Mouse (Mus musculus) forebrain, embryonic 11.5 days (tissue): Measurements from ENCODE around the gene Hibch. TPM values are rescaled to one million over a fixed set of nuclear protein-coding genes. Genes with fewer than 3 reads are reported as not detected.

Source experiments
- ATAC-seq: fragments of 200-750 bp; cut with Nextera tagmentation; replicated peaks from 2 replicates; pipeline ENCODE4 v1.8.0; 2017; ENCODE audit warnings: moderate TSS enrichment; ENCODE audit not compliant: low FRiP score
- DNase-seq: peaks from one replicate; pipeline ENCODE4 v3.0.0-alpha.2; 2017; ENCODE audit warnings: low spot score
- H3K27ac ChIP-seq: fragments of 300-500 bp; sonication (generic); 2 replicates; pipeline ENCODE4 v1.5.1; 2014; ENCODE audit warnings: low read depth, low read length
- H3K27me3 ChIP-seq: fragments of 300-500 bp; sonication (generic); 2 replicates; pipeline ENCODE4 v1.6.1; 2014; ENCODE audit warnings: mild to moderate bottlenecking, low read length, mixed read lengths; ENCODE audit not compliant: control insufficient read depth, insufficient read depth
- H3K36me3 ChIP-seq: fragments of 300-500 bp; sonication (generic); 2 replicates; pipeline ENCODE4 v1.6.1; 2014; ENCODE audit warnings: mild to moderate bottlenecking, low read length, moderate library complexity, mixed read lengths; ENCODE audit not compliant: control insufficient read depth, insufficient read depth
- H3K4me1 ChIP-seq: fragments of 300-500 bp; sonication (generic); replicated peaks from 2 replicates; pipeline ENCODE4 v1.6.1; 2014; ENCODE audit warnings: low read length, mixed read lengths; ENCODE audit not compliant: control insufficient read depth, insufficient read depth
- H3K4me2 ChIP-seq: fragments of 300-500 bp; sonication (generic); 2 replicates; pipeline ENCODE4 v1.6.1; 2014; ENCODE audit warnings: low read depth, mild to moderate bottlenecking, low read length, moderate library complexity, mixed read lengths; ENCODE audit not compliant: severe bottlenecking
- H3K4me3 ChIP-seq: fragments of 300-500 bp; sonication (generic); 2 replicates; pipeline ENCODE4 v1.5.1; 2014; ENCODE audit warnings: low read depth, low read length
- H3K9ac ChIP-seq: fragments of 300-500 bp; sonication (generic); 2 replicates; pipeline ENCODE4 v1.6.1; 2014; ENCODE audit warnings: low read length
- H3K9me3 ChIP-seq: fragments of 300-500 bp; sonication (generic); 2 replicates; pipeline ENCODE4 v1.6.1; 2016; ENCODE audit warnings: low read length, mixed read lengths; ENCODE audit not compliant: control insufficient read depth
- WGBS: fragments of 180-500 bp; shearing (Covaris S2); extraction: QIAGEN DNeasy Blood & Tissue Kit; methylation state at CpG from one replicate; pipeline ENCODE4 v1.1.7; 2014; 5-methylcytosine and 5-hydroxymethylcytosine counted together
- polyA plus RNA-seq: library from polyadenylated mRNA; unstranded; fragments of >200 nt; fragmentation: Nextera tagmentation; extraction: Ambion mirVana; gene quantifications from 2 replicates; pipeline ENCODE4 v1.2.1, GENCODE M21; 2014

Gene Hibch
- polyA plus RNA-seq: 21.9 and 24.1 TPM in 2 replicates

- H3K4me3 ChIP-seq: peak within 1 kb of the TSS; percentile 51
- ATAC-seq (peak; percentile 100), DNase-seq (peak; percentile 98)
- no peaks in the 10 kb centered on the region for H3K9me3 ChIP-seq
- no peaks in the 10 kb centered on the region for H3K27me3 ChIP-seq
- no peak within 1 kb of the TSS for H3K27ac ChIP-seq
- no peaks in the 10 kb centered on the region for H3K4me1 ChIP-seq
- WGBS: 4% methylated on average over 45 of the region's 45 CpGs
- peak within 1 kb of the TSS; percentile 67 for H3K4me2 ChIP-seq
- H3K9ac ChIP-seq: peak within 1 kb of the TSS; percentile 74
- H3K36me3 ChIP-seq: no peaks in the 10 kb centered on the region
Observed at GRCm38 (mm10) chr1:52844782-52845665, at the start of gene Hibch. Gene Hibch (plus strand): TSS chr1:52844929.

- H3K27ac ChIP-seq: no peak overlapping the region
- 95% methylated on average over 2 of the region's 2 CpGs for WGBS
- DNase-seq: no peak
- H3K4me3 ChIP-seq: no peak overlapping the region
- no peak overlapping the region for H3K9ac ChIP-seq
- H3K27me3 ChIP-seq: no peaks in the 10 kb centered on the region
- no peak overlapping the region for H3K4me2 ChIP-seq
- no peaks in the 10 kb centered on the region for H3K36me3 ChIP-seq
- no peaks in the 10 kb centered on the region for H3K4me1 ChIP-seq
- H3K9me3 ChIP-seq: no peaks in the 10 kb centered on the region
- ATAC-seq: no peak
Observed at GRCm38 (mm10) chr1:52795927-52796326, 48.8 kb upstream of the Hibch start.

- Histone ChIP-seq H3K27ac (no peak overlapping the region), H3K27me3 (no peaks in the 10 kb centered on the region)
Observed at GRCm38 (mm10) chr1:52799056-52799726, 45.5 kb upstream of the Hibch start.

DNA sequence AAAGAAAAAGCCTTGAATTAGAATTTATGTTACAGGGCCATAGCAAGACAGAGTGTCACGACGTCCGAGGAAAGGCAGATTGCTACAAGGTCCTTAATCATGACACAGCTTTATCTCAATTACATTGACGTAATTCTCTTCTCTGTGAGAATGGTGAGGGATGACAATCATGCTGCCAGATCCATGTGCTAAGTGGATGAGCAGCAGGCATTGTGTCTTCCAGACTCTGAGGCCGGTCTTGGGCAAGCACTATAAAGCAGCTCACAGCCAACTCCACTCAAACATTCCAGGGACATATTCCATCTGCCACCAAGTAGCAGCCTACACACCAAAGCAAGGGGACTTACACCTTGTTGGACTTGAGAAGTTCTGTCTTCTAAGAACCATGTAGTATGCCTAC lies 45.0 kb upstream of the Hibch start:
- H3K9me3 ChIP-seq: no peaks in the 10 kb centered on the region
- DNase-seq (no peak), ATAC-seq (no peak)
- 87% methylated on average over 5 of the region's 5 CpGs for WGBS
- no peaks in the 10 kb centered on the region for H3K4me1 ChIP-seq
- no peak overlapping the region for H3K9ac ChIP-seq
- H3K4me2 ChIP-seq: no peak overlapping the region
- H3K4me3 ChIP-seq: no peak overlapping the region
- no peak overlapping the region for H3K27ac ChIP-seq
- H3K36me3 ChIP-seq: no peaks in the 10 kb centered on the region
- no peaks in the 10 kb centered on the region for H3K27me3 ChIP-seq

More at GRCm38 (mm10) chr1:52799056-52799726, 45.5 kb upstream of the Hibch start:
- Histone ChIP-seq H3K4me2 (no peak overlapping the region), H3K4me1 (no peaks in the 10 kb centered on the region), H3K4me3 (no peak overlapping the region), H3K36me3 (no peaks in the 10 kb centered on the region), H3K9me3 (no peaks in the 10 kb centered on the region), H3K9ac (no peak overlapping the region)
- DNase-seq (no peak), ATAC-seq (no peak)
- WGBS: 87% methylated on average over 10 of the region's 10 CpGs

- no peaks in the 10 kb centered on the region for H3K4me1 ChIP-seq
- no peaks in the 10 kb centered on the region for H3K27me3 ChIP-seq
- DNase-seq (no peak), ATAC-seq (no peak)
- H3K9me3 ChIP-seq: no peaks in the 10 kb centered on the region
- H3K36me3 ChIP-seq: no peaks in the 10 kb centered on the region
- H3K27ac ChIP-seq: no peak overlapping the region
- H3K9ac ChIP-seq: no peak overlapping the region
- no peak overlapping the region for H3K4me3 ChIP-seq
- H3K4me2 ChIP-seq: no peak overlapping the region
- WGBS: 69% methylated on average over 3 of the region's 3 CpGs
Observed at GRCm38 (mm10) chr1:52800340-52800740, 44.4 kb upstream of the Hibch start.

DNA sequence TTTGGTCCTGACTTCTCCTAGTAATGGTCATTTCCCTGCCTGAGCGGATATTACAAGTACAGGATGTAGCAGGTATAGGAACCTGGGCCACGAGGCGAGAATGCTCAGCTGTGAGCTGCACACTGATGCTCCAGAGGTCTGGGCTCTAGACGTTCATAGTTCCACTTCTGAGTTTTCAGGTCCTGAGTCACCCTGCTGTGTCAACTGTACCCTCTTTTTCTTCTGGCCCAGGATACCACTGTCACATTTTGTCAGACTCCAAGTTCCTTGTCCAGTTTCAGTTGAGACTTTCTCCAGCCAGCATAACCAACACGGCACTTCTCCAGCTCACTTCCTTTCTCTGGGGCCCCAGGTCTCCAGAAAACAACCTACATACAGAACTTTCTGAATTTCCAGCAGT lies 43.1 kb upstream of the Hibch start:
- Histone ChIP-seq H3K27me3 (no peaks in the 10 kb centered on the region), H3K9me3 (no peaks in the 10 kb centered on the region), H3K4me2 (no peak overlapping the region), H3K4me3 (no peak overlapping the region), H3K4me1 (no peaks in the 10 kb centered on the region), H3K27ac (no peak overlapping the region), H3K36me3 (no peaks in the 10 kb centered on the region), H3K9ac (no peak overlapping the region)
- DNase-seq (no peak), ATAC-seq (no peak)
- 94% methylated on average over 5 of the region's 5 CpGs for WGBS

DNA sequence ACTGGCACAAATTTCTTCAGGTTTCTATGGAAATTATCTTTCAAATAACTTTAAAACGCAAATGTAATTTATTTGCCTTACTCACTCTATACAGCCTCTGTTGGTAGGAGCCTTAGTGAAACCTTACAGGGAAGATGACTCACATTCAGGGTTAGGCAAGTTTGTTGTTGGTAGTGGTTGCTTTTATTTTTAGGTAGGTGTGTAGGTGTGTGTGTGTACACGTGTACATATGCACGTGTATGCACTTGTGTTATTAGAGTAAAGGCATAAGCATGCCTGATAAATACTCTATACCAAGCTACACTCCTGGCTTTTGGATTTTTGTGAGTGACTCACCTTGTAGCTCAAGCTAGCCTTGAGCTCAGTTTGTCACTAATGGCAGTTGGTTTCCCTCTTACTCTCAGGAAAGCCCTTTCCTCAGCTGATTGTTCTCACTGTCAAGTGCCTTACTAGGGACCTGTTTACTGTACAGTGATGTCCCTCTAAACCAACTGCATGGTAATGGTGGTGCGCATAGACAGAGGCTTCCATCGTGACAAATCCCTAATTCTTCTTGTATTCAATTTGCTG lies 42.2 kb upstream of the Hibch start:
- H3K4me1 ChIP-seq: no peaks in the 10 kb centered on the region
- H3K9me3 ChIP-seq: no peaks in the 10 kb centered on the region
- ATAC-seq (no peak), DNase-seq (no peak)
- H3K4me3 ChIP-seq: no peak overlapping the region
- 88% methylated on average over 5 of the region's 5 CpGs for WGBS
- H3K9ac ChIP-seq: no peak overlapping the region
- no peak overlapping the region for H3K27ac ChIP-seq
- H3K36me3 ChIP-seq: no peaks in the 10 kb centered on the region
- no peaks in the 10 kb centered on the region for H3K27me3 ChIP-seq
- H3K4me2 ChIP-seq: no peak overlapping the region

DNA sequence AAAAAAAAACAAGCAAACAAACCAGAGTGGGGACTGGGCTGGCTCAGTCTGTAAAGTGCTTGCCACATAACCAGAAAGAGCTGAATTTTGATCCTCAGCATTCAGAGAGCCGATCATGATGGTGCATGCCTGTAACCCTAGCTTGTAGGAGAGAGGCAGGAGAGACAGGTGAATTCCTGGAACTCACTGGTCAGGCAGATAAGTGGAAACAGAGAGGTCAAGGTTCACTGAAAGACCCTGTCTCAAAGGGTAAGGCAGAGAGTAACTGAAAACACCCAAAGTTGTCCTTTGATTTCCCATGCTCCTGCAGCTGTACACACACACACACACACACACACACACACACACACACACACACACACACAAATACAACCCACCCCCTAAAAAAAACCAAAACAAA lies 39.7 kb upstream of the Hibch start:
- ATAC-seq (no peak), DNase-seq (no peak)
- Histone ChIP-seq H3K36me3 (no peaks in the 10 kb centered on the region), H3K27ac (no peak overlapping the region), H3K4me3 (no peak overlapping the region), H3K4me1 (no peaks in the 10 kb centered on the region), H3K4me2 (no peak overlapping the region), H3K9me3 (no peaks in the 10 kb centered on the region), H3K27me3 (no peaks in the 10 kb centered on the region), H3K9ac (no peak overlapping the region)
- 52% methylated on average over 1 of the region's 1 CpGs for WGBS
